Mouse (Mus musculus): ENCODE measurements at regions not wholly inside any gene's neighbourhood (a gene's known extent, or its start where the extent isn't known, plus 50 kb on each side); places are given as distances from the start of the nearest gene placed in this dataset.

DNA sequence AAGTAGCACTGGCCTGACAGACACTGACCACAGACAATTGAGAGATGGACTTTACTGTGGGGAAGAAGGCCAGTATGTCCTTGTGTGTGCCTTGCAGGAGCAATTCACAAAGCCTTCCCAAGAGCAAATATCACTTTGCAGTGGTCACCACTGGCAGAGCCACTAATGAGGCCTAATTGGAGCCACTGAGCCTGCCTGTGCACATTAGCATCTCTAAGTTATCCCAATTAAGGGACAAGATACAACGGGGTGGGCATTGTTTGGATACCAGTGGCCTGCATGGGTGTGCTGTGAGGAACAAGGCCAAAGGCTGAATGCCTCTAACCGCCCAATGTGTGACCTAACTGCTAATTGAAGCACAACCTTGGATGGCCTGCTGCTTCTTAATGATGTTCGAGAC lies 433.4 kb upstream of the Ptbp2 start:
- WGBS, result 51% methylated on average over 3 of the region's 3 CpGs
- Histone ChIP-seq H3K9me3 (ENCODE audit: control insufficient read depth, low read length) (no peaks in the 10 kb centered on the region), H3K4me3 (ENCODE audit: low read depth, low read length) (no peak overlapping the region), H3K27ac (replicated peaks; ENCODE audit: low read depth, low read length) (no peak overlapping the region), H3K27me3 (ENCODE audit: control insufficient read depth, insufficient read depth, low read length) (no peaks in the 10 kb centered on the region), H3K9ac (ENCODE audit: low read length) (no peak overlapping the region), H3K36me3 (ENCODE audit: control insufficient read depth, insufficient read depth, low read length) (no peaks in the 10 kb centered on the region), H3K4me1 (ENCODE audit: control insufficient read depth, insufficient read depth, low read length) (no peaks in the 10 kb centered on the region), H3K4me2 (ENCODE audit: low read depth, severe bottlenecking) (no peak overlapping the region)
- no peak for DNase-seq (ENCODE audit: low spot score)
- ATAC-seq (ENCODE audit: insufficient number of reproducible peaks, low FRiP score, low TSS enrichment, low read depth), result no peak

DNA sequence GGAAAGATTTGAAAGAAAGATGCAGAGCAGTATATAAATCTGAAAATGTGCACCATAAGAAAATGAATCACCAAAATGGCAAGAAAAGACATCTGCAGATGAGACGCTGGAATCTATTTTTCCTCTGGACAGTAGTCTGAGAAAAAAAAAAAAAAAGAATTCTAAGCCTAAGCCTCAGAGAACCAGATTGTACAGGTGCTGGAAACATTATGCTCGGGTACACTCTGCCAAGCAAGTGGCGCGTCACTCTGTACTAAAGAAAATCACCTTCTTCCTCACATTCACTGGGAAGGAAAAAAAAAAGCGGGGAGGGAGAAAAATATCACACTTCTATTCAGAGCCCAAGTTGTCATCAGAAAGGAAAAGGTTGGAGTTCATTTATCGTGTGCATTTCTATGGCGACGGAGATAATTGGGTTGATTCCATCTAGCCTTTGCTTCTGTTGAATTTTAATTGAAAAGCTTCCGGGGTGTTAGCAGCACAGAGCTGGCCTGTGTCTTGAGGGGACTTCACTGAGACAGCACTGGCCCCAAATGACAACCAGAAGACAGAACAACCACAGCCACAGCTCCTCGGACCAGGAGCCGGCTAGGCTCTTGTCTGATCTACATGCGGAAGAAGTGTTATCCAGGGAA lies 430.5 kb upstream of the Ptbp2 start:
- ATAC-seq (ENCODE audit: insufficient number of reproducible peaks, low FRiP score, low TSS enrichment, low read depth), result no peak
- H3K36me3 ChIP-seq (ENCODE audit: control insufficient read depth, insufficient read depth, low read length), result no peaks in the 10 kb centered on the region
- H3K9me3 ChIP-seq (ENCODE audit: control insufficient read depth, low read length), result no peaks in the 10 kb centered on the region
- H3K4me3 ChIP-seq (ENCODE audit: low read depth, low read length), result no peak overlapping the region
- H3K27ac ChIP-seq (replicated peaks; ENCODE audit: low read depth, low read length), result no peak overlapping the region
- 90% methylated on average over 12 of the region's 12 CpGs for WGBS
- H3K9ac ChIP-seq (ENCODE audit: low read length), result no peak overlapping the region
- DNase-seq (ENCODE audit: low spot score), result no peak
- no peaks in the 10 kb centered on the region for H3K4me1 ChIP-seq (ENCODE audit: control insufficient read depth, insufficient read depth, low read length)
- H3K4me2 ChIP-seq (ENCODE audit: low read depth, severe bottlenecking), result no peak overlapping the region
- no peaks in the 10 kb centered on the region for H3K27me3 ChIP-seq (ENCODE audit: control insufficient read depth, insufficient read depth, low read length)

GRCm38 (mm10) chr3:120199403-120199802 lies 415.1 kb upstream of the Ptbp2 start:
- WGBS, result 94% methylated on average over 2 of the region's 2 CpGs
- H3K27me3 ChIP-seq (ENCODE audit: control insufficient read depth, insufficient read depth, low read length), result no peaks in the 10 kb centered on the region

GRCm38 (mm10) chr3:120194501-120194900 lies 410.2 kb upstream of the Ptbp2 start:
- no peaks in the 10 kb centered on the region for H3K36me3 ChIP-seq (ENCODE audit: control insufficient read depth, insufficient read depth, low read length)
- no peaks in the 10 kb centered on the region for H3K4me1 ChIP-seq (ENCODE audit: control insufficient read depth, insufficient read depth, low read length)
- H3K4me2 ChIP-seq (ENCODE audit: low read depth, severe bottlenecking), result no peak overlapping the region
- no peak overlapping the region for H3K9ac ChIP-seq (ENCODE audit: low read length)
- no peak for ATAC-seq (ENCODE audit: insufficient number of reproducible peaks, low FRiP score, low TSS enrichment, low read depth)
- H3K27ac ChIP-seq (replicated peaks; ENCODE audit: low read depth, low read length), result no peak overlapping the region
- H3K4me3 ChIP-seq (ENCODE audit: low read depth, low read length), result no peak overlapping the region
- H3K27me3 ChIP-seq (ENCODE audit: control insufficient read depth, insufficient read depth, low read length), result no peaks in the 10 kb centered on the region
- DNase-seq (ENCODE audit: low spot score), result no peak
- no peaks in the 10 kb centered on the region for H3K9me3 ChIP-seq (ENCODE audit: control insufficient read depth, low read length)
- 78% methylated on average over 3 of the region's 3 CpGs for WGBS

More at GRCm38 (mm10) chr3:120199403-120199802, 415.1 kb upstream of the Ptbp2 start:
- H3K4me3 ChIP-seq (ENCODE audit: low read depth, low read length), result no peak overlapping the region
- H3K4me1 ChIP-seq (ENCODE audit: control insufficient read depth, insufficient read depth, low read length), result no peaks in the 10 kb centered on the region
- H3K27ac ChIP-seq (replicated peaks; ENCODE audit: low read depth, low read length), result no peak overlapping the region
- ATAC-seq (ENCODE audit: insufficient number of reproducible peaks, low FRiP score, low TSS enrichment, low read depth), result no peak
- no peaks in the 10 kb centered on the region for H3K36me3 ChIP-seq (ENCODE audit: control insufficient read depth, insufficient read depth, low read length)
- no peaks in the 10 kb centered on the region for H3K9me3 ChIP-seq (ENCODE audit: control insufficient read depth, low read length)
- H3K9ac ChIP-seq (ENCODE audit: low read length), result no peak overlapping the region
- no peak for DNase-seq (ENCODE audit: low spot score)
- H3K4me2 ChIP-seq (ENCODE audit: low read depth, severe bottlenecking), result no peak overlapping the region

DNA sequence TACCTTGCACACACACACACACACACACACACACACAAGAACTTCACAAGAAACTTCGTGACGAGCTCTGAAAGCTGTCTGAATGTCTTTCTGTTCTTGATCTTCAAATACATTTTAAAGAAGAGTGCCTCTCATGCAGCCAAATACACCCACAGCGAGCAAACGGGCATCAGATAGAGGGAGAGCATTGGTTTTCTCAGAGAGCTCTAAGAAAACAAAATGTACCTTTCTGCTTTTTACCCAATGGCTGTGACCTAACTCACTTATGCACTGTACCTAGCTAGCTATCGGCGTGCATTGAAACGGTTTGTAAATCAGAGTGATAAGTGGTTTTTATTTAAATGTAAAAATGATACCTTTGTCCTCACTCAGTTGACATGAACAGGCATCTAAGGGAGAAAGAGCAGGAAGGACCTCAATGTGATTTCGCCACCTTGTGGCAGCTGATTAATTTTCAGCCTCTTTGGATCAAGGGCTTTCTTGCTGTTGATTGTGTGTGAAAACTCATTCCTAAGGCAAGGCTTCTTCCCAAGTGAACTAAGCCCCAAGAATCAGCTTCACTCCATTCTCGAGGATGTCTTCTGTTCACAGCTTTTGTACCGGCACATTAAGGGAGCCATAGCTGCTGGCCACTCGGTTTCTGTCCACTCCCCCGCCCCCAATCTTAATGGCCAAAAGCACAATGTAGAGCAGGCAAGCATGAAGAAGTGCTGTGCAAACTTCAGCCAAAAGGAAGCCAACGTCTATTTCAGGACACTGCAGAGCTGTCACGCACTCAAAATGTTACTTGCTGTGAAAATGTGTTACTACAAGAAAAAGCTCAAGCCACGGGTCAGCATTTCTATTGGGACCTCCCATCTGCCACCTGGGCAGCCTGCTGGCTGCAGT lies 408.4 kb upstream of the Ptbp2 start:
- Histone ChIP-seq H3K27me3 (ENCODE audit: control insufficient read depth, insufficient read depth, low read length) (no peaks in the 10 kb centered on the region), H3K9ac (ENCODE audit: low read length) (no peak overlapping the region), H3K9me3 (ENCODE audit: control insufficient read depth, low read length) (no peaks in the 10 kb centered on the region), H3K27ac (replicated peaks; ENCODE audit: low read depth, low read length) (no peak overlapping the region), H3K4me2 (ENCODE audit: low read depth, severe bottlenecking) (no peak overlapping the region), H3K36me3 (ENCODE audit: control insufficient read depth, insufficient read depth, low read length) (no peaks in the 10 kb centered on the region), H3K4me3 (ENCODE audit: low read depth, low read length) (no peak overlapping the region), H3K4me1 (ENCODE audit: control insufficient read depth, insufficient read depth, low read length) (no peaks in the 10 kb centered on the region)
- ATAC-seq (ENCODE audit: insufficient number of reproducible peaks, low FRiP score, low TSS enrichment, low read depth) (no peak), DNase-seq (ENCODE audit: low spot score) (peak; percentile 68)
- 53% methylated on average over 15 of the region's 15 CpGs for WGBS

GRCm38 (mm10) chr3:120189606-120190005 lies 405.3 kb upstream of the Ptbp2 start:
- no peak overlapping the region for H3K9ac ChIP-seq (ENCODE audit: low read length)
- no peaks in the 10 kb centered on the region for H3K27me3 ChIP-seq (ENCODE audit: control insufficient read depth, insufficient read depth, low read length)
- no peak overlapping the region for H3K27ac ChIP-seq (replicated peaks; ENCODE audit: low read depth, low read length)
- whole genome bisulfite sequencing, result 92% methylated on average over 1 of the region's 1 CpGs
- no peaks in the 10 kb centered on the region for H3K36me3 ChIP-seq (ENCODE audit: control insufficient read depth, insufficient read depth, low read length)
- no peak overlapping the region for H3K4me2 ChIP-seq (ENCODE audit: low read depth, severe bottlenecking)
- ATAC-seq (ENCODE audit: insufficient number of reproducible peaks, low FRiP score, low TSS enrichment, low read depth) (no peak), DNase-seq (ENCODE audit: low spot score) (no peak)
- H3K4me3 ChIP-seq (ENCODE audit: low read depth, low read length), result no peak overlapping the region
- no peaks in the 10 kb centered on the region for H3K9me3 ChIP-seq (ENCODE audit: control insufficient read depth, low read length)
- no peaks in the 10 kb centered on the region for H3K4me1 ChIP-seq (ENCODE audit: control insufficient read depth, insufficient read depth, low read length)

DNA sequence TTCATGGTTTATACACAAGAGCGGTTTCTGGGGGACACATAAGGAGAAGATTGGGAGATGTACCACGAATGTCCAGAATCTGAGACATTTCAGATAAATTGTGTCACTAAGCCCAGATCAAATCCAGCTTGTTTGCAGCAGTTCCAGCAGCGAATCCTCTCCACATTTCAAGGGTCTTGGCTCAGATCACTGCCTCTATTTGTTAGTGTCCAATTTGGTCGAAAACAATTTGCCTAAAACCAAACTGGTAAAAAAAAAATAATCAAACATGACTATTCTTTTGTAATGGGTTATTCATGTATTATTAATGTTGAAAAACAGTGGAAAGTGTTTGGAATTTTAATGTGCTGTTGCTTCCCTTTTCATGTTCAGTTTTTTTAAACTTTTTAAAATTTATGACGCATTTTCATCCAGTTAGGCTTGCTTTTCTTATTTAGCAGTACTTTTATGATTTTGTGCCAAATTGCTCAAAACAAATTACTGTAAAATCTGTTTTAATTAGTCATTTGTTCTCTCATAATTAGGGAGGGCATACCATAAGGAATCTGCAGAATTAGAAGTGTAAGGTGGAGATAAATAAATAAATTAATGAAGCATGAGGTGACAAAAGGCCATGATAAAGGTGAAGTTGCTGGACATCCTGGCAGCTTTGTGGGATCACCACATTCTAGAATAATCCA lies 396.8 kb upstream of the Ptbp2 start:
- Histone ChIP-seq H3K27me3 (ENCODE audit: control insufficient read depth, insufficient read depth, low read length) (no peaks in the 10 kb centered on the region), H3K4me2 (ENCODE audit: low read depth, severe bottlenecking) (no peak overlapping the region), H3K9me3 (ENCODE audit: control insufficient read depth, low read length) (no peaks in the 10 kb centered on the region), H3K4me1 (ENCODE audit: control insufficient read depth, insufficient read depth, low read length) (no peaks in the 10 kb centered on the region), H3K9ac (ENCODE audit: low read length) (no peak overlapping the region), H3K36me3 (ENCODE audit: control insufficient read depth, insufficient read depth, low read length) (no peaks in the 10 kb centered on the region), H3K4me3 (ENCODE audit: low read depth, low read length) (no peak overlapping the region), H3K27ac (replicated peaks; ENCODE audit: low read depth, low read length) (no peak overlapping the region)
- WGBS, result 92% methylated on average over 5 of the region's 5 CpGs
- ATAC-seq (ENCODE audit: insufficient number of reproducible peaks, low FRiP score, low TSS enrichment, low read depth) (no peak), DNase-seq (ENCODE audit: low spot score) (no peak)

- H3K36me3 ChIP-seq (ENCODE audit: control insufficient read depth, insufficient read depth, low read length), result no peaks in the 10 kb centered on the region
- H3K4me3 ChIP-seq (ENCODE audit: low read depth, low read length), result no peak overlapping the region
- H3K9ac ChIP-seq (ENCODE audit: low read length), result no peak overlapping the region
- H3K4me1 ChIP-seq (ENCODE audit: control insufficient read depth, insufficient read depth, low read length), result no peaks in the 10 kb centered on the region
- no peak overlapping the region for H3K27ac ChIP-seq (replicated peaks; ENCODE audit: low read depth, low read length)
- H3K9me3 ChIP-seq (ENCODE audit: control insufficient read depth, low read length), result no peaks in the 10 kb centered on the region
- DNase-seq (ENCODE audit: low spot score) (no peak), ATAC-seq (ENCODE audit: insufficient number of reproducible peaks, low FRiP score, low TSS enrichment, low read depth) (no peak)
- no peak overlapping the region for H3K4me2 ChIP-seq (ENCODE audit: low read depth, severe bottlenecking)
- H3K27me3 ChIP-seq (ENCODE audit: control insufficient read depth, insufficient read depth, low read length), result no peaks in the 10 kb centered on the region
- WGBS, result 74% methylated on average over 2 of the region's 2 CpGs
Observed at GRCm38 (mm10) chr3:120175632-120176031, 391.4 kb upstream of the Ptbp2 start.

Data from limb, embryonic 11.5 days (tissue).